Mouse (Mus musculus) lung, embryonic 15.5 days (tissue): Measurements from ENCODE around the gene Fto. TPM values are rescaled to one million over a fixed set of nuclear protein-coding genes. Genes with fewer than 3 reads are reported as not detected.

Source experiments
- ATAC-seq: fragments of 200-750 bp; cut with Nextera tagmentation; 2 replicates; pipeline ENCODE4 v1.8.0; 2017; ENCODE audit warnings: moderate number of reproducible peaks, borderline replicate concordance; ENCODE audit not compliant: low FRiP score, low TSS enrichment; ENCODE audit errors: extremely low read depth
- H3K27ac ChIP-seq: fragments of 300-500 bp; sonication (generic); 2 replicates; pipeline ENCODE4 v1.5.1; 2015; ENCODE audit warnings: moderate library complexity, mild to moderate bottlenecking, inconsistent platforms
- H3K27me3 ChIP-seq: fragments of 300-500 bp; sonication (generic); 2 replicates; pipeline ENCODE4 v1.6.1; 2015; ENCODE audit warnings: inconsistent platforms
- H3K36me3 ChIP-seq: fragments of 300-500 bp; sonication (generic); 2 replicates; pipeline ENCODE4 v1.6.1; 2015; ENCODE audit warnings: inconsistent platforms
- H3K4me1 ChIP-seq: fragments of 300-500 bp; sonication (generic); 2 replicates; pipeline ENCODE4 v1.6.1; 2015; ENCODE audit warnings: inconsistent platforms
- H3K4me2 ChIP-seq: fragments of 300-500 bp; sonication (generic); 2 replicates; pipeline ENCODE4 v1.6.1; 2015; ENCODE audit warnings: inconsistent platforms, mild to moderate bottlenecking, moderate library complexity
- H3K4me3 ChIP-seq: fragments of 300-500 bp; sonication (generic); 2 replicates; pipeline ENCODE4 v1.5.1; 2015; ENCODE audit warnings: mild to moderate bottlenecking, inconsistent platforms
- H3K9ac ChIP-seq: fragments of 300-500 bp; sonication (generic); 2 replicates; pipeline ENCODE4 v1.6.1; 2015; ENCODE audit warnings: inconsistent platforms
- H3K9me3 ChIP-seq: fragments of 300-500 bp; sonication (generic); 2 replicates; pipeline ENCODE4 v1.6.1; 2016; ENCODE audit warnings: inconsistent platforms
- WGBS: fragments of 180-500 bp; shearing (Covaris S2); methylation state at CpG from one replicate; pipeline ENCODE4 v1.1.7; 2015; 5-methylcytosine and 5-hydroxymethylcytosine counted together
- polyA plus RNA-seq: library from polyadenylated mRNA; unstranded; fragments of >200 nt; fragmentation: Nextera tagmentation; extraction: Ambion mirVana; gene quantifications from 2 replicates; pipeline ENCODE4 v1.2.1, GENCODE M21; 2015

The Fto gene
- polyA plus RNA-seq, 1 experiment from 2014 or later, result 91.2 TPM

DNA sequence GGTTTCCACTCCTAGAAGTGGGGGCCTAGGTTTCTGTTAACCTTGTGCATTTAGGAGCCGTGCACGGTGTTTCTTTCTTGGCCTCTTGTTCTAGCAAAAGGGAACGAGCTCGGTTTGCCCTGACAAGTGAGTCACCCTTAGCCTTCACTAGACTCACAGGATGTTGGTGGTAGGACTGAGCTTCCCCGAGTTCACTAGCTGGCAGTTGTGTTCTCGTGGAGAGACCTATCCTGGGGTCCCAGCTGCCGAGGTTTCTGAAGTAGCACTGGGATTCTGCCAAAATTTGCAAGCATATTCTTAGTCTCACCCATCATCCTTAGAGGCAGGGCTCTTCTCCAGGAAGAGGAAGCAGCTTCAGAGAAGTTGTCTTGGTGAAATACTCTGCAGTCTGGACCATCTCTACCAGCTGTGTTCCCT, 194.4 kb downstream of the Fto start:
- 40% methylated on average over 7 of the region's 7 CpGs for WGBS

GRCm38 (mm10) chr8:91508284-91508683, 195.0 kb downstream of the Fto start:
- Histone ChIP-seq H3K4me1 (peaks cover 61% of the 10 kb centered on the region), H3K9ac (no peak overlapping the region), H3K4me2 (no peak overlapping the region), H3K4me3 (no peak overlapping the region), H3K9me3 (no peaks in the 10 kb centered on the region), H3K27ac (no peak overlapping the region), H3K27me3 (no peaks in the 10 kb centered on the region), H3K36me3 (no peaks in the 10 kb centered on the region)
- 69% methylated on average over 4 of the region's 4 CpGs for WGBS
- no peak for ATAC-seq

More for the DNA sequence above, 194.4 kb downstream of the Fto start:
- Histone ChIP-seq H3K27ac (no peak overlapping the region), H3K27me3 (no peaks in the 10 kb centered on the region), H3K4me2 (no peak overlapping the region), H3K4me1 (peaks cover 67% of the 10 kb centered on the region), H3K36me3 (no peaks in the 10 kb centered on the region), H3K4me3 (no peak overlapping the region), H3K9ac (no peak overlapping the region), H3K9me3 (no peaks in the 10 kb centered on the region)
- no peak for ATAC-seq

GRCm38 (mm10) chr8:91509206-91509899, 196.0 kb downstream of the Fto start:
- H3K4me1 ChIP-seq, result peaks cover 50% of the 10 kb centered on the region
- no peak overlapping the region for H3K27ac ChIP-seq
- no peaks in the 10 kb centered on the region for H3K9me3 ChIP-seq
- ATAC-seq, result no peak
- no peaks in the 10 kb centered on the region for H3K36me3 ChIP-seq
- 67% methylated on average over 8 of the region's 8 CpGs for WGBS
- no peak overlapping the region for H3K4me2 ChIP-seq
- no peak overlapping the region for H3K4me3 ChIP-seq
- H3K9ac ChIP-seq, result no peak overlapping the region
- no peaks in the 10 kb centered on the region for H3K27me3 ChIP-seq

DNA sequence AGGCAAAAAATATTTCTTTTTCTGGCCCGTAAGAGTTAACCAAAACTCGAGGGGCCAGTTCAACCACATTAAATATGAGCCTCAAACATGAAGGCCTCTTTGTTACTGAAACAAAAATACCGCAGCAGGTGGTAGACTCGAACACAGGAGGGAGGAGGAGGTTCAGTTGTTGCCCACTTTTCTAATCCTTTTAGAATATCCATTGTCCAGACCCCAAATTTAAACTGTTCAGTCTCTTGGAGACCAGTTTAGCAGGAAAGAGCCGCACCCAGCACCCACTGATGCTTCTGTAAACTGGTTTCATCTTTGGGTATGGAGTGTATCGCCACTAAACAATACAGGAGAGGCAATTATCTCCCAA, 196.6 kb downstream of the Fto start:
- no peaks in the 10 kb centered on the region for H3K36me3 ChIP-seq
- WGBS, result 64% methylated on average over 6 of the region's 6 CpGs
- no peak overlapping the region for H3K4me3 ChIP-seq
- no peak overlapping the region for H3K9ac ChIP-seq
- no peak for ATAC-seq
- H3K4me1 ChIP-seq, result peaks cover 49% of the 10 kb centered on the region
- H3K27ac ChIP-seq, result no peak overlapping the region
- no peaks in the 10 kb centered on the region for H3K27me3 ChIP-seq
- no peak overlapping the region for H3K4me2 ChIP-seq
- H3K9me3 ChIP-seq, result no peaks in the 10 kb centered on the region

- Histone ChIP-seq H3K36me3 (no peaks in the 10 kb centered on the region), H3K9ac (no peak overlapping the region), H3K9me3 (no peaks in the 10 kb centered on the region), H3K27ac (no peak overlapping the region), H3K4me2 (no peak overlapping the region), H3K27me3 (no peaks in the 10 kb centered on the region), H3K4me1 (peaks cover 47% of the 10 kb centered on the region), H3K4me3 (no peak overlapping the region)
- no peak for ATAC-seq
- WGBS, result 70% methylated on average over 5 of the region's 5 CpGs
These were observed 197.4 kb downstream of the Fto start for GRCm38 (mm10) chr8:91510716-91511115.

GRCm38 (mm10) chr8:91511943-91512342, 198.6 kb downstream of the Fto start:
- WGBS, result 83% methylated on average over 4 of the region's 4 CpGs
- no peak overlapping the region for H3K9ac ChIP-seq
- H3K36me3 ChIP-seq, result no peaks in the 10 kb centered on the region
- no peak for ATAC-seq
- H3K4me1 ChIP-seq, result peaks cover 44% of the 10 kb centered on the region
- no peak overlapping the region for H3K4me2 ChIP-seq
- no peak overlapping the region for H3K27ac ChIP-seq
- no peaks in the 10 kb centered on the region for H3K9me3 ChIP-seq
- no peak overlapping the region for H3K4me3 ChIP-seq
- no peaks in the 10 kb centered on the region for H3K27me3 ChIP-seq

DNA sequence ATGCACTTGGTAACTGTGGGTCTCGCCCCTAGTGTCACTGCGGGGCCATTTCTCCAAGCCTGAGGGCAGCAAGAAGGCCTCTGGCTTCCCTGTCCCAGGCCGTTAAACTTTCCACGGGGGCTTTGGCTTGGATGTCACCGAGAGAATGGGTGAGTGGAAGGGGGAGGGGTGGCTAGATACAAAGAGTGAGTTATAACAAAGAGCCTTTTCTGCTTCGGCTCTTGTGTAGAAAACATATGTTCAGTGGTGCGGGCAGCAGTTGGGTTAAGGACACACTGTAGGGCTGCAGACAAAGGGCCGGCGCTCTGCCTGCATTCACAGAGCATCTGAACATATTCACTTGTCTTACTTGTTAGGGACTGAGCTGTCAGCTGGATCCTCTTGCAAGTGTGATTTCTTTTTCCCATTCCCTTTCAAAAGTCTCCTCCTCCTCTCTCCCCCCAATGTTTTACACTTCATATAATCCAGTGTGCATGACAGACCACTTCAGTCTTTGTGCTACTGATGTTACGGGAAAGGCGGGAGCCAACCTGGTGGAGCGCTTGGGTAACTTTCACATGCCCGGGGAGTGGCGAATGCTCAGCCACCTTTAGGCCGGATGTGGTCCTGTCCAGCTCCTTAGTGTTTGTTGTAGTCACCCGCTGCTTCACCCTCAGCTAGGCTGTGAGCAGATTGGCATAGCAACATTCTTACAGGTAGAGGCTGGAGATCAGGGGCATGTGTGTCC, 201.6 kb downstream of the Fto start:
- 63% methylated on average over 16 of the region's 16 CpGs for WGBS
- Histone ChIP-seq H3K27me3 (no peaks in the 10 kb centered on the region), H3K27ac (no peak overlapping the region), H3K4me2 (no peak overlapping the region), H3K36me3 (no peaks in the 10 kb centered on the region), H3K9ac (no peak overlapping the region), H3K4me3 (no peak overlapping the region), H3K4me1 (peaks cover 46% of the 10 kb centered on the region), H3K9me3 (no peaks in the 10 kb centered on the region)
- ATAC-seq, result no peak

GRCm38 (mm10) chr8:91516422-91516821, 203.1 kb downstream of the Fto start:
- Histone ChIP-seq H3K9ac (no peak overlapping the region), H3K36me3 (no peaks in the 10 kb centered on the region), H3K4me3 (no peak overlapping the region), H3K27ac (no peak overlapping the region), H3K4me1 (peaks cover 41% of the 10 kb centered on the region), H3K4me2 (no peak overlapping the region), H3K9me3 (no peaks in the 10 kb centered on the region), H3K27me3 (no peaks in the 10 kb centered on the region)
- WGBS, result 45% methylated on average over 7 of the region's 7 CpGs
- ATAC-seq, result no peak

DNA sequence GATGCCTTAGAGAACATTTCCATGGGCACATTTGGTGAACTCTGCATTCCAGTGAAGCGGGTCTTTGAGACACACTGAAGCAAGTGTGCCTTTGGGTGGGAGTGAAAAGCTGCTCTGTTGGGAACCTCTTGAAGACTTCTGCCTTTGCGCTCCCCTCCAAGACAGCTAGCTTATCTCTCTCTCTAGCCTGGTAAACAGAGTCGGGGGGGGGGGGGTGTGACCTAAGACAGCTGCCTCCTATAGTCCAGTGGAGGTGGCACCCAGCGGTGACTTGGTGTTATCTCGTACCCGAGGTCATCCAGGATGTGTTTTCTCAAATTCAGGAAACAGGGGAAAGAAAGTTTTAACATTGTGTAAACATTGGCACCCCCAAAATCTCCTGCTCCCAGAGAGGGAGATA, 204.8 kb downstream of the Fto start:
- WGBS, result 19% methylated on average over 6 of the region's 6 CpGs
- H3K27ac ChIP-seq, result no peak overlapping the region
- ATAC-seq, result no peak
- H3K4me3 ChIP-seq, result no peak overlapping the region
- no peaks in the 10 kb centered on the region for H3K9me3 ChIP-seq
- H3K36me3 ChIP-seq, result no peaks in the 10 kb centered on the region
- H3K9ac ChIP-seq, result no peak overlapping the region
- peaks cover 49% of the 10 kb centered on the region for H3K4me1 ChIP-seq
- H3K4me2 ChIP-seq, result no peak overlapping the region
- no peaks in the 10 kb centered on the region for H3K27me3 ChIP-seq

DNA sequence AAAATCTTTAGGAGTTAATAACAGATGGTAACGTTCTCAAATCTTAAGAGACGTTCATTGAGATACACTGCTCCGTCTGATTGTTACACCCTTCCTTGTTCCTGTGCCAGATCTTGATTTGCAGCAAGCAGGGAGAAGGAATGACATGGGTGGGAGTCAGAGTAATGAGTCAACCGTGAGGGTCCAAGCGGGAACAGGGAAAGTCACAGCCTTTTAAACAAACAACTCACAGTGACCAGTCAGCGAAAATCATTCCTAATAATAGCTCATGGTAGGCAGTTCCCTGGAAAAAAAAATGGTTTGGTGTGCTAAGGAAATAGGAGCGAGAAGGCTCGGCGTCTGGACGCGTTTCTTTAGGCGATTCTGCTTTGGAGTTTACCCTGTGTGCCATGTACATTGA, 208.9 kb downstream of the Fto start:
- H3K36me3 ChIP-seq, result no peaks in the 10 kb centered on the region
- H3K9me3 ChIP-seq, result no peaks in the 10 kb centered on the region
- H3K9ac ChIP-seq, result no peak overlapping the region
- H3K27ac ChIP-seq, result no peak overlapping the region
- no peak overlapping the region for H3K4me3 ChIP-seq
- 53% methylated on average over 12 of the region's 12 CpGs for WGBS
- ATAC-seq, result no peak
- H3K4me2 ChIP-seq, result no peak overlapping the region
- H3K27me3 ChIP-seq, result no peaks in the 10 kb centered on the region
- H3K4me1 ChIP-seq, result peaks cover 43% of the 10 kb centered on the region

DNA sequence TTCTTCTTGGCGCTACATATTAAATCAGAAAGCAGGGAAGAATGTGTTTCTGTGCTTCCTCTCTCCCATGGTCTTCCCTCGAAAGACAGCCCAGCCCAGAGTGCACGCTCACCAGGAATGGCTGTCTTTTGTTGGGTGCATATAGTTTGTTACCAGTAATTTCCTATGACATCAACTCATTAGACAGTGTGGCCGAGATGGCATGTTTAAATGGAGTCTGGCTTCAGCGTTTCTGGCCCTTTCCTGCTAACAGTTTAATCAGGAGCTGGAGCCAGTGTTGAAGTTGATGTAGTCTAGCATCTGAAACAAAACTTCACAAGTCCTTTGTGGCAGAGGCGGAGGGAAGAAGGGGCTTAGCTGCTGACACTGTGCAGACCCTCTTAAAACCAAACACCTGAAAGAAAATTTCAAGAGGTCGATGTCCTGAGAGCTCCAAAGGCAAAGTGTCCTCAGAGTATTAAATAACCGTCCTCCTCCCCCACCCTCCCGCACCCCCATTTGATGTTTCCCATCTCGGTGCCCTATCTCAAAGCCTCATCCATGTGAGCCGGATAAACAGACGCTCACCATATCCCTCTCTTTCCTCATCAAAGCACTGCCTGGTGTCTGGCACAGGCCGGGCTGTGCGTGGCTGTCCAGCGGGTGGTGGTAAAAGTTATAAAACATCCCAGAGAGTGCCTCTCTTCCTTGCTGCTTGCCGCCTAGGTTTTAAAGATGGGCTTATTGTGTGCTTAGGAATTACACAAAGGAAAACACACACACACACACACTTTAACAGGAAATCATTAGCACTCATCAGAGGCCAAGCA, 210.9 kb downstream of the Fto start:
- no peak overlapping the region for H3K9ac ChIP-seq
- H3K4me2 ChIP-seq, result no peak overlapping the region
- no peaks in the 10 kb centered on the region for H3K27me3 ChIP-seq
- H3K4me1 ChIP-seq, result peaks cover 29% of the 10 kb centered on the region
- ATAC-seq, result no peak
- H3K4me3 ChIP-seq, result no peak overlapping the region
- no peaks in the 10 kb centered on the region for H3K36me3 ChIP-seq
- no peaks in the 10 kb centered on the region for H3K9me3 ChIP-seq
- WGBS, result 54% methylated on average over 16 of the region's 16 CpGs
- no peak overlapping the region for H3K27ac ChIP-seq

DNA sequence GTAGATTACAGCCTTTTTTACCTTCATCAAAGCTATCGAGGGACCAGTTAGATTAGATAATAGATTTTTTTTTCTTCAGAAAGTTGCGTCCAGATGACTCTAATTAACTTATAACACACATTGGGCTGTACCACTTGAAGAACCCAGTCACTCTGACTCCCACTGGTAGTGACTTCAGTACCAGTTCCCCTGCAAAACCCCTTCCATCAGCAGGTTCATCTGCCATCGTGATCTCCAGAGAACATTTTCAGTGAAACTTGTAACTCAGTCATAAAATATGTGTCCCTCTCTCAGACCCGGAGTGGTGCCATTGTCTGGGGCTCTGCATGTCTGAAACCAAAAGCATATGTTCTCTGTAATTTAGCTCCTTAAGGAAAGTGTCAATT, 211.5 kb downstream of the Fto start:
- Histone ChIP-seq H3K36me3 (no peaks in the 10 kb centered on the region), H3K4me2 (no peak overlapping the region), H3K4me3 (no peak overlapping the region), H3K9ac (no peak overlapping the region), H3K27ac (no peak overlapping the region), H3K4me1 (peaks cover 34% of the 10 kb centered on the region), H3K27me3 (no peaks in the 10 kb centered on the region), H3K9me3 (no peaks in the 10 kb centered on the region)
- ATAC-seq, result no peak
- WGBS, result 29% methylated on average over 4 of the region's 4 CpGs
